Mouse (Mus musculus) testis, adult 2 months (tissue): Measurements from ENCODE around the gene Fam168b. TPM values are rescaled to one million over a fixed set of nuclear protein-coding genes. Genes with fewer than 3 reads are reported as not detected.

Experiments used
- H3K27ac ChIP-seq: fragments of 200-500 bp; 2 replicates; pipeline ENCODE4 v1.5.1; 2012; ENCODE audit warnings: low read depth, low read length; ENCODE audit not compliant: control insufficient read depth, insufficient read depth
- H3K27me3 ChIP-seq: fragments of 200-500 bp; 2 replicates; pipeline ENCODE4 v1.6.1; 2012; ENCODE audit warnings: mild to moderate bottlenecking, low read length, moderate library complexity; ENCODE audit not compliant: control insufficient read depth, insufficient read depth
- H3K36me3 ChIP-seq: fragments of 200-500 bp; 2 replicates; pipeline ENCODE4 v1.6.1; 2012; ENCODE audit warnings: mild to moderate bottlenecking, low read length; ENCODE audit not compliant: control insufficient read depth, insufficient read depth
- H3K4me1 ChIP-seq: fragments of 200-500 bp; 2 replicates; pipeline ENCODE4 v1.6.1; 2012; ENCODE audit warnings: low read length; ENCODE audit not compliant: control insufficient read depth, insufficient read depth
- H3K4me3 ChIP-seq: fragments of 200-500 bp; 2 replicates; pipeline ENCODE4 v1.5.1; 2012; ENCODE audit warnings: low read depth, mild to moderate bottlenecking, low read length, moderate library complexity, mixed read lengths; ENCODE audit not compliant: control insufficient read depth
- CTCF ChIP-seq: fragments of 200-500 bp; IDR thresholded peaks from 2 replicates; pipeline ENCODE4 v1.5.1; 2012; ENCODE audit warnings: low read depth, mild to moderate bottlenecking, inconsistent platforms, low read length, moderate library complexity; ENCODE audit not compliant: control insufficient read depth, insufficient read depth, insufficient replicate concordance
- POLR2A ChIP-seq: fragments of 200-500 bp; IDR thresholded peaks from 2 replicates; pipeline ENCODE4 v1.6.1; 2012; ENCODE audit warnings: low read depth, mild to moderate bottlenecking, inconsistent platforms, low read length, moderate library complexity; ENCODE audit not compliant: control insufficient read depth
- polyA plus RNA-seq: library from polyadenylated mRNA; depleted of rRNA; stranded (reverse); fragments of >200 nt; gene quantifications from 2 replicates; pipeline ENCODE4 v1.2.3, GENCODE M21; 2012

Gene Fam168b
- polyA plus RNA-seq, 1 experiment, result 70.5 TPM

GRCm38 (mm10) chr1:34834904-34835303 is 8.0 kb downstream of the Fam168b start:
- H3K27ac ChIP-seq, result no peak overlapping the region
- H3K36me3 ChIP-seq, result no peaks in the 10 kb centered on the region; the same call in 1 of the 2 replicates
- TF ChIP-seq POLR2A (no peak), CTCF (no peak)

GRCm38 (mm10) chr1:34831381-34831780 is 11.5 kb downstream of the Fam168b start:
- Histone ChIP-seq H3K27me3 (no peaks in the 10 kb centered on the region), H3K36me3 (peaks cover 2% of the 10 kb centered on the region; the same call in 1 of the 2 replicates), H3K4me1 (no peaks in the 10 kb centered on the region), H3K4me3 (no peak overlapping the region), H3K27ac (no peak overlapping the region)
- TF ChIP-seq POLR2A (no peak), CTCF (no peak)

More at GRCm38 (mm10) chr1:34834904-34835303, 8.0 kb downstream of the Fam168b start:
- Histone ChIP-seq H3K4me1 (no peaks in the 10 kb centered on the region), H3K27me3 (no peaks in the 10 kb centered on the region), H3K4me3 (no peak overlapping the region)

- H3K4me3 ChIP-seq, result no peak overlapping the region
- no peaks in the 10 kb centered on the region for H3K27me3 ChIP-seq
- TF ChIP-seq CTCF (no peak), POLR2A (no peak)
- no peaks in the 10 kb centered on the region for H3K4me1 ChIP-seq
- no peak overlapping the region for H3K27ac ChIP-seq
- H3K36me3 ChIP-seq, result peaks cover 2% of the 10 kb centered on the region
Observed at GRCm38 (mm10) chr1:34830934-34831333, 11.9 kb downstream of the Fam168b start.

GRCm38 (mm10) chr1:34828528-34829294 is 14.2 kb downstream of the Fam168b start:
- Histone ChIP-seq H3K4me3 (no peak overlapping the region), H3K36me3 (peaks cover 2% of the 10 kb centered on the region), H3K27me3 (no peaks in the 10 kb centered on the region), H3K27ac (no peak overlapping the region), H3K4me1 (no peaks in the 10 kb centered on the region)
- no peak for TF ChIP-seq POLR2A
- TF ChIP-seq CTCF, result no peak

- Histone ChIP-seq H3K36me3 (peaks cover 2% of the 10 kb centered on the region), H3K4me1 (no peaks in the 10 kb centered on the region), H3K27ac (no peak overlapping the region), H3K4me3 (no peak overlapping the region), H3K27me3 (no peaks in the 10 kb centered on the region)
- TF ChIP-seq POLR2A (no peak), CTCF (no peak)
Observed at GRCm38 (mm10) chr1:34827900-34828299, 15.0 kb downstream of the Fam168b start.

- H3K27ac ChIP-seq, result no peak overlapping the region
- H3K27me3 ChIP-seq, result no peaks in the 10 kb centered on the region
- peaks cover 2% of the 10 kb centered on the region for H3K36me3 ChIP-seq
- no peak overlapping the region for H3K4me3 ChIP-seq
- H3K4me1 ChIP-seq, result no peaks in the 10 kb centered on the region
- TF ChIP-seq CTCF (no peak), POLR2A (no peak)
Observed at GRCm38 (mm10) chr1:34825909-34826308, 17.0 kb downstream of the Fam168b start.

GRCm38 (mm10) chr1:34824208-34824607 is 18.7 kb downstream of the Fam168b start:
- peaks cover 2% of the 10 kb centered on the region for H3K36me3 ChIP-seq
- no peak for TF ChIP-seq CTCF
- TF ChIP-seq POLR2A, result no peak
- H3K4me3 ChIP-seq, result no peak overlapping the region
- H3K27ac ChIP-seq, result no peak overlapping the region
- no peaks in the 10 kb centered on the region for H3K4me1 ChIP-seq
- no peaks in the 10 kb centered on the region for H3K27me3 ChIP-seq

GRCm38 (mm10) chr1:34823353-34823752 is 19.5 kb downstream of the Fam168b start:
- no peaks in the 10 kb centered on the region for H3K27me3 ChIP-seq
- H3K4me3 ChIP-seq, result no peak overlapping the region
- no peaks in the 10 kb centered on the region for H3K4me1 ChIP-seq
- TF ChIP-seq POLR2A, result no peak
- TF ChIP-seq CTCF, result no peak
- peaks cover 2% of the 10 kb centered on the region for H3K36me3 ChIP-seq
- no peak overlapping the region for H3K27ac ChIP-seq
